Mouse (Mus musculus) stomach, postnatal 0 days (tissue): ENCODE measurements around the gene Eif4g1. TPM values are rescaled to one million over a fixed set of nuclear protein-coding genes. Genes with fewer than 3 reads are reported as not detected.
A peak's percentile ranks its signal among the peaks of the same experiment; 100 is the strongest.

Experiments used
- ATAC-seq: fragments of 200-750 bp; cut with Nextera tagmentation; 2 replicates; pipeline ENCODE4 v1.8.0; 2017; ENCODE audit not compliant: low FRiP score, low TSS enrichment
- DNase-seq: peaks from one replicate; pipeline ENCODE4 v3.0.0-alpha.2; 2016; ENCODE audit warnings: low spot score
- H3K27ac ChIP-seq: fragments of 300-500 bp; sonication (generic); replicated peaks from 2 replicates; pipeline ENCODE4 v1.5.1; 2014; ENCODE audit warnings: mild to moderate bottlenecking, control low read depth
- H3K27me3 ChIP-seq: fragments of 300-500 bp; sonication (generic); 2 replicates; pipeline ENCODE4 v1.6.1; 2014; ENCODE audit warnings: low read length; ENCODE audit not compliant: control insufficient read depth, insufficient read depth
- H3K36me3 ChIP-seq: fragments of 300-500 bp; sonication (generic); 2 replicates; pipeline ENCODE4 v1.6.1; 2014; ENCODE audit warnings: low read length, mixed read lengths; ENCODE audit not compliant: control insufficient read depth, insufficient read depth
- H3K4me1 ChIP-seq: fragments of 300-500 bp; sonication (generic); replicated peaks from 2 replicates; pipeline ENCODE4 v1.6.1; 2014; ENCODE audit warnings: antibody characterized with exemption; ENCODE audit not compliant: control insufficient read depth, insufficient read depth
- H3K4me2 ChIP-seq: fragments of 300-500 bp; sonication (generic); replicated peaks from 2 replicates; pipeline ENCODE4 v1.6.1; 2014; ENCODE audit warnings: low read depth, mild to moderate bottlenecking, control low read depth, moderate library complexity
- H3K4me3 ChIP-seq: fragments of 300-500 bp; sonication (generic); 2 replicates; pipeline ENCODE4 v1.5.1; 2014; ENCODE audit warnings: low read depth, low read length, control low read depth
- H3K9ac ChIP-seq: fragments of 300-500 bp; sonication (generic); 2 replicates; pipeline ENCODE4 v1.6.1; 2014; ENCODE audit warnings: mild to moderate bottlenecking, low read length, control low read depth, mixed read lengths
- H3K9me3 ChIP-seq: fragments of 300-500 bp; sonication (generic); 2 replicates; pipeline ENCODE4 v1.6.1; 2016; ENCODE audit warnings: low read length; ENCODE audit not compliant: control insufficient read depth
- CTCF ChIP-seq: IDR thresholded peaks from 2 replicates; pipeline ENCODE4 v1.5.1; 2016; ENCODE audit warnings: antibody characterized with exemption, low read depth, mild to moderate bottlenecking, moderate library complexity
- EP300 ChIP-seq: optimal IDR thresholded peaks from 2 replicates; pipeline ENCODE3; 2016; ENCODE audit warnings: antibody characterized with exemption
- WGBS: fragments of 180-500 bp; shearing (Covaris S2); extraction: QIAGEN DNeasy Blood & Tissue Kit; methylation state at CpG from one replicate; pipeline ENCODE4 v1.1.7; 2014; 5-methylcytosine and 5-hydroxymethylcytosine counted together
- polyA plus RNA-seq: library from polyadenylated mRNA; unstranded; fragments of >200 nt; fragmentation: Nextera tagmentation; extraction: Ambion mirVana; gene quantifications from 2 replicates; pipeline ENCODE4 v1.2.1, GENCODE M21; 2015

Gene Eif4g1
- polyA plus RNA-seq, 1 experiment from 2014 or later = 86.1 TPM

- 3% methylated on average over 8 of the region's 12 CpGs for WGBS
- Histone ChIP-seq H3K27me3 (no peaks in the 10 kb centered on the region), H3K9ac (peak overlapping the region; percentile 74), H3K27ac (peak overlapping the region; percentile 97), H3K36me3 (no peaks in the 10 kb centered on the region), H3K4me1 (peaks cover 3% of the 10 kb centered on the region; the same call in 1 of the 2 replicates), H3K4me2 (peak overlapping the region; percentile 91), H3K9me3 (no peaks in the 10 kb centered on the region), H3K4me3 (peak overlapping the region; percentile 66)
- DNase-seq (no peak), ATAC-seq (no peak)
- TF ChIP-seq EP300 (no peak), CTCF (no peak)
Measured at GRCm38 (mm10) chr16:20715566-20715965, 47.5 kb downstream of the Eif4g1 start.

- Histone ChIP-seq H3K9me3 (no peaks in the 10 kb centered on the region), H3K9ac (peak overlapping the region; percentile 74), H3K4me2 (peak overlapping the region; percentile 91), H3K4me1 (peaks cover 3% of the 10 kb centered on the region; the same call in 1 of the 2 replicates), H3K36me3 (no peaks in the 10 kb centered on the region), H3K27ac (peak overlapping the region; percentile 97), H3K27me3 (no peaks in the 10 kb centered on the region), H3K4me3 (peak overlapping the region; percentile 66)
- ATAC-seq (peak; percentile 64), DNase-seq (peak; percentile 91)
- under 1% methylated on average over 62 of the region's 68 CpGs for WGBS
- TF ChIP-seq EP300 (peak; percentile 25), CTCF (peak; percentile 62)
Measured at GRCm38 (mm10) chr16:20715976-20716840, 48.1 kb downstream of the Eif4g1 start.

- H3K4me3 ChIP-seq = peak overlapping the region; percentile 66
- ATAC-seq (no peak), DNase-seq (no peak)
- under 1% methylated on average over 8 of the region's 8 CpGs for WGBS
- no peaks in the 10 kb centered on the region for H3K9me3 ChIP-seq
- no peaks in the 10 kb centered on the region for H3K36me3 ChIP-seq
- H3K9ac ChIP-seq = peak overlapping the region; percentile 74
- H3K27ac ChIP-seq = peak overlapping the region; percentile 97
- TF ChIP-seq EP300 (no peak), CTCF (no peak; the same call in 1 of the 2 replicates)
- peak overlapping the region; percentile 91 for H3K4me2 ChIP-seq
- peaks cover 3% of the 10 kb centered on the region; the same call in 1 of the 2 replicates for H3K4me1 ChIP-seq
- H3K27me3 ChIP-seq = no peaks in the 10 kb centered on the region
Measured at GRCm38 (mm10) chr16:20716841-20717180, 48.7 kb downstream of the Eif4g1 start.

- ATAC-seq = peak; percentile 90
- under 1% methylated on average over 62 of the region's 62 CpGs for WGBS
Measured at GRCm38 (mm10) chr16:20717181-20717977, 49.3 kb downstream of the Eif4g1 start, which contains the start of the genes Polr2h and Clcn2. TSS of gene Polr2h (plus strand) at chr16:20717665. TSS of gene Clcn2 (minus strand) at chr16:20717746.

GRCm38 (mm10) chr16:20717978-20718670 is 50.0 kb downstream of the Eif4g1 start:
- no peak for TF ChIP-seq EP300
- Histone ChIP-seq H3K27me3 (no peaks in the 10 kb centered on the region), H3K9me3 (no peaks in the 10 kb centered on the region), H3K4me1 (peaks cover 3% of the 10 kb centered on the region; the same call in 1 of the 2 replicates), H3K9ac (peak overlapping the region; percentile 61), H3K4me2 (peak overlapping the region; percentile 91), H3K4me3 (peak overlapping the region; percentile 66), H3K36me3 (no peaks in the 10 kb centered on the region; the same call in 1 of the 2 replicates), H3K27ac (peak overlapping the region; percentile 97)
- no peak for DNase-seq
- under 1% methylated on average over 18 of the region's 18 CpGs for WGBS
- ATAC-seq = peak; percentile 6

More at GRCm38 (mm10) chr16:20717181-20717977, 49.3 kb downstream of the Eif4g1 start, which contains the start of the genes Polr2h and Clcn2:
- no peaks in the 10 kb centered on the region; the same call in 1 of the 2 replicates for H3K36me3 ChIP-seq
- H3K4me1 ChIP-seq = peaks cover 3% of the 10 kb centered on the region; the same call in 1 of the 2 replicates
- H3K4me3 ChIP-seq = peak within 1 kb of the TSS; percentile 66
- no peak for TF ChIP-seq EP300
- TF ChIP-seq CTCF = peak; percentile 80
- no peaks in the 10 kb centered on the region for H3K27me3 ChIP-seq
- no peaks in the 10 kb centered on the region for H3K9me3 ChIP-seq
- peak within 1 kb of the TSS; percentile 91 for H3K4me2 ChIP-seq
- DNase-seq = peak; percentile 98
- H3K9ac ChIP-seq = peak within 1 kb of the TSS; percentile 74
- H3K27ac ChIP-seq = peak within 1 kb of the TSS; percentile 97
